Mouse (Mus musculus) liver, embryonic 15.5 days (tissue): ENCODE results near the gene Cacng5. TPM values are rescaled to one million over a fixed set of nuclear protein-coding genes. Genes with fewer than 3 reads are reported as not detected.

ENCODE experiments used
- ATAC-seq: fragments of 200-750 bp; cut with Nextera tagmentation; 2 replicates; pipeline ENCODE4 v1.8.0; 2017; ENCODE audit warnings: moderate number of reproducible peaks, mild to moderate bottlenecking, moderate library complexity; ENCODE audit not compliant: insufficient read depth
- H3K27ac ChIP-seq: fragments of 300-500 bp; sonication (generic); replicated peaks from 2 replicates; pipeline ENCODE4 v1.5.1; 2015; ENCODE audit warnings: mild to moderate bottlenecking, inconsistent platforms
- H3K27me3 ChIP-seq: fragments of 300-500 bp; sonication (generic); 2 replicates; pipeline ENCODE4 v1.6.1; 2015; ENCODE audit warnings: mild to moderate bottlenecking, inconsistent platforms
- H3K36me3 ChIP-seq: fragments of 300-500 bp; sonication (generic); replicated peaks from 2 replicates; pipeline ENCODE4 v1.6.1; 2015; ENCODE audit warnings: moderate library complexity, mild to moderate bottlenecking, inconsistent platforms
- H3K4me1 ChIP-seq: fragments of 300-500 bp; sonication (generic); replicated peaks from 2 replicates; pipeline ENCODE4 v1.6.1; 2015; ENCODE audit warnings: inconsistent platforms
- H3K4me2 ChIP-seq: fragments of 300-500 bp; sonication (generic); 2 replicates; pipeline ENCODE4 v1.6.1; 2015; ENCODE audit warnings: moderate library complexity, mild to moderate bottlenecking, inconsistent platforms
- H3K4me3 ChIP-seq: fragments of 300-500 bp; sonication (generic); replicated peaks from 2 replicates; pipeline ENCODE4 v1.5.1; 2015; ENCODE audit warnings: mild to moderate bottlenecking, inconsistent platforms
- H3K9ac ChIP-seq: fragments of 300-500 bp; sonication (generic); 2 replicates; pipeline ENCODE4 v1.6.1; 2015; ENCODE audit warnings: moderate library complexity, mild to moderate bottlenecking, inconsistent platforms
- H3K9me3 ChIP-seq: fragments of 300-500 bp; sonication (generic); replicated peaks from 2 replicates; pipeline ENCODE4 v1.6.1; 2016; ENCODE audit warnings: inconsistent platforms
- WGBS: fragments of 180-500 bp; shearing (Covaris S2); methylation state at CpG from one replicate; pipeline ENCODE4 v1.1.7; 2015; ENCODE audit warnings: mixed read lengths; ENCODE audit not compliant: insufficient replicate concordance; 5-methylcytosine and 5-hydroxymethylcytosine counted together
- polyA plus RNA-seq: library from polyadenylated mRNA; unstranded; fragments of >200 nt; fragmentation: Nextera tagmentation; extraction: Ambion mirVana; gene quantifications from 2 replicates; pipeline ENCODE4 v1.2.1, GENCODE M21; 2015

The Cacng5 gene
- polyA plus RNA-seq, 1 experiment from 2014 or later = 0.03 TPM

DNA sequence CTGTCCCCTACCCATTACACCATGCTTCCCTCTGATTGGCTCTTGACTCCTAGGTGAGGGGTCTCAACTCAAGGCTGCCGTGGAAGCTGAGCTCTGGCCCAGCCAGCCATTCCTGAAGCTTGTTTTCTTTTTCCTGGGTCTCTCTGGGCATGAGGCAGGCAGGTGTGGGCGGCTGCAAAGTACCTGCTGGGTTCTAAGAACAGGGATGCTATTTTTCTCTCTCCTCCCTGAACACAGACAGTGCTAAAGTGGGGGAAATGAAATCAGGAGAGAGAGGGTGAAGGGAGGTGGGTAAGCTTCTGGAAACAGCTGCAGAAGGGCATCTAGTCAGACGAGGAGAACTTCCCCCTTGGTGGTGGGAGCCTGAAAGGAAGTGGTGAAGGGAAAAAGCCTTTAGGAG, 14.9 kb upstream of the Cacng5 start:
- Histone ChIP-seq H3K4me1 (no peaks in the 10 kb centered on the region), H3K9me3 (no peaks in the 10 kb centered on the region), H3K27me3 (no peaks in the 10 kb centered on the region), H3K4me3 (no peak overlapping the region), H3K36me3 (no peaks in the 10 kb centered on the region), H3K27ac (no peak overlapping the region), H3K4me2 (no peak overlapping the region), H3K9ac (no peak overlapping the region)
- 23% methylated on average over 3 of the region's 3 CpGs for WGBS
- ATAC-seq = no peak

GRCm38 (mm10) chr11:107919852-107920508, 5.1 kb upstream of the Cacng5 start:
- no peak overlapping the region for H3K27ac ChIP-seq
- no peak overlapping the region for H3K9ac ChIP-seq
- no peak for ATAC-seq
- no peak overlapping the region for H3K4me3 ChIP-seq
- WGBS = 37% methylated on average over 16 of the region's 16 CpGs
- no peaks in the 10 kb centered on the region for H3K4me1 ChIP-seq
- H3K27me3 ChIP-seq = peaks cover 16% of the 10 kb centered on the region
- H3K36me3 ChIP-seq = no peaks in the 10 kb centered on the region
- H3K9me3 ChIP-seq = no peaks in the 10 kb centered on the region
- H3K4me2 ChIP-seq = no peak overlapping the region

DNA sequence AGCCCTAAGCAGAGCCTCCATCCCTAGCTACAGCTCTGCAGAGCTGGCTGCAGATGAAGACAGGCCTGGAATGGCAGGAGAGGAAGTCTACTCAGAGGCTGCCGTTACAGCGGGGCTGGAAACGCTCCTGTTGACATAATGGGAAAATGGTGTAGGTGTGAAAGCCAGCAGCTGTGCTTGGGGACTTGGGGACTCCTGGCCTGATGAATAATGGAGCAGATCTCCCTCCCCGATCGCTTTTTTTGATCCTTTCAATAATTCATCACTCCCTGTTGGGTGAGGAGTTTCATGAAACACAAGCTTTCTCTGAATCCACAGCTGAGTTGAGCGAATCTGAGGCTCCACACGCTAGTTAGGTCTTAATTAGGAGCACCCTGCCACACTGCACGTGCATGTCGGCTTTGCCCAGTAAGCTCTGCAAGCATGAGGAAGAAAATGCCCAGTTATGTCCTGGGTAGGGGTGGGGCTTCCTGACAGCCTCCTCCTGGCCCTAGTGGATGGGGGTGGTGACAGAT, 2.9 kb upstream of the Cacng5 start:
- Histone ChIP-seq H3K27me3 (peaks cover 30% of the 10 kb centered on the region), H3K9me3 (no peaks in the 10 kb centered on the region), H3K4me2 (no peak overlapping the region), H3K4me1 (no peaks in the 10 kb centered on the region), H3K9ac (no peak overlapping the region), H3K4me3 (no peak overlapping the region), H3K27ac (no peak overlapping the region), H3K36me3 (no peaks in the 10 kb centered on the region)
- ATAC-seq = no peak
- 54% methylated on average over 9 of the region's 9 CpGs for WGBS

DNA sequence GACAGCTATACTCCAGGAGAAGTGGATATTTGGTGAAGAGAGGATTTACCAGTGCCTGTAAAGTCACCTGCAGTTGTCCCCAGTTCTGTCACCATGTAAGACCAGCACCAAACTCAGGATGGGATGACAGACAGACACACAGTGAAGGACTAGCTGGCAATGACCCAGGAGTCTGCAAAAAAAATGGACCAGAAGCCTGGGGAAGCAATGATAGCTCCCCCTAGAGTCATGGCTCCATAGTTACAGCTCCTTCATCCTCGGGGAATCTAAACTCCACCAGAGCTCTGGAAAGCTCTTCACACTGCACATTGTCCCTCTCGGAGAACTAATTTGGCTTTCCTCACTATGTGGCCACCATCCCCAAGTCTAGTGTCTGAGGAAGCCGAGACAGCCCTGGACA, 1.5 kb downstream of the Cacng5 start:
- 37% methylated on average over 3 of the region's 3 CpGs for WGBS
- H3K9ac ChIP-seq = no peak overlapping the region
- no peak overlapping the region for H3K27ac ChIP-seq
- no peaks in the 10 kb centered on the region for H3K9me3 ChIP-seq
- H3K36me3 ChIP-seq = no peaks in the 10 kb centered on the region
- no peak for ATAC-seq
- H3K4me2 ChIP-seq = no peak overlapping the region
- H3K4me3 ChIP-seq = no peak overlapping the region
- H3K4me1 ChIP-seq = no peaks in the 10 kb centered on the region
- peaks cover 30% of the 10 kb centered on the region for H3K27me3 ChIP-seq

- no peak overlapping the region for H3K4me3 ChIP-seq
- H3K4me2 ChIP-seq = no peak overlapping the region
- H3K9me3 ChIP-seq = no peaks in the 10 kb centered on the region
- WGBS = 60% methylated on average over 9 of the region's 9 CpGs
- H3K27me3 ChIP-seq = no peaks in the 10 kb centered on the region
- no peak overlapping the region for H3K9ac ChIP-seq
- no peaks in the 10 kb centered on the region for H3K4me1 ChIP-seq
- no peak overlapping the region for H3K27ac ChIP-seq
- no peaks in the 10 kb centered on the region for H3K36me3 ChIP-seq
- no peak for ATAC-seq
Measured at GRCm38 (mm10) chr11:107905364-107905763, 9.5 kb downstream of the Cacng5 start.

DNA sequence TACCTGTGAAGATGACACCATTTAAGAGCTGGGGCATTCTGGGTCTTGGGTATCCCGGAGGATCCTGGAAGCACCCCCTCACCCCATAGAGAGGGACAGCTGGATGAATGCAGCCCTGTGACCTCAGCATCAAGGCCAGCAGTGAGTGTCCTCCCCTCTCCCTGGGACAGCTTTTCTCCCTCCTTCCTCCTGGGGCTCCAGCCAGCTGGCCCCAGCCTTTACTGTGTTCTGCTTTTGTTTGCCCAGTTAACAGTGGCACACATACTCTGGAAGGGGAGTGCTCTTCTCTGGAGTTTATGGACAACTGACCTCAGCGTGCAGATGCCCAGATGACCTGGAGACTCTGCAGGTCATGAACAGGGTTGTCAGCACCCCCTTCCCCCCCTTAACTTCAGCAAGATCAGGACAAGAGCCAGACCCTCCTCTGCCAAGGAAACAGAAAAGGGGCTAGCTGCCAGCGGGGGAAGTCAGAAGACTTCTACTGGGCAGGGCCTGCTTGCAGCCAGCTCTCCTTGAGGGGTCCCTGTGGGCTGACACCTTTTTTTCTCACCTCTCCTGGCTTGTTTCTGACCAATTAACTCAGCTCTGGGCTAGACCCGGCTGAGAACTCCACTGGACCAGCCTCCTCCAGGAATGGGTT, 10.8 kb downstream of the Cacng5 start:
- H3K27me3 ChIP-seq = no peaks in the 10 kb centered on the region
- H3K4me3 ChIP-seq = no peak overlapping the region
- no peaks in the 10 kb centered on the region for H3K9me3 ChIP-seq
- WGBS = 30% methylated on average over 4 of the region's 4 CpGs
- no peak overlapping the region for H3K4me2 ChIP-seq
- H3K4me1 ChIP-seq = no peaks in the 10 kb centered on the region
- no peak for ATAC-seq
- H3K27ac ChIP-seq = no peak overlapping the region
- H3K36me3 ChIP-seq = no peaks in the 10 kb centered on the region
- no peak overlapping the region for H3K9ac ChIP-seq

- Histone ChIP-seq H3K4me3 (no peak overlapping the region), H3K9me3 (no peaks in the 10 kb centered on the region), H3K4me2 (no peak overlapping the region), H3K9ac (no peak overlapping the region), H3K4me1 (no peaks in the 10 kb centered on the region), H3K27ac (no peak overlapping the region), H3K36me3 (no peaks in the 10 kb centered on the region), H3K27me3 (no peaks in the 10 kb centered on the region)
- ATAC-seq = no peak
- WGBS = 30% methylated on average over 4 of the region's 4 CpGs
Measured at GRCm38 (mm10) chr11:107900470-107900869, 14.4 kb downstream of the Cacng5 start.

DNA sequence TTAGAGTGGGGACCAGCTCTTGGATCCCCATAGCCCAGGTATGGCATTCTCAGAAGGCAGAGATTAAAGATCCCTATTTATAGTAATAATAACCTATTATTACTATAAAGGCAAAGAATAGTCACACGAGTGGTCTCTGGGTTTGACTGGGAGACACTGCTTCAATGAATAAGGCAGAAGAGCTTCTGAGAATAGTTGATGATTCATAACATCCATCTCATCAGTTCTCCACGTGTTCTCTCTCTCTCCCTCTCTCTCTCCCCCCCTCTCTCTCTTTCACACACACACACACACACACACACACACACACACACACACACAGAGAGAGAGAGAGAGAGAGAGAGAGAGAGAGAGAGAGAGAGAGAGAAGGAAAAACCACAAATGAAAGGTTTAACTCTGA, 16.2 kb downstream of the Cacng5 start:
- Histone ChIP-seq H3K36me3 (no peaks in the 10 kb centered on the region), H3K9ac (no peak overlapping the region), H3K27ac (no peak overlapping the region), H3K4me1 (no peaks in the 10 kb centered on the region), H3K4me2 (no peak overlapping the region), H3K9me3 (no peaks in the 10 kb centered on the region), H3K27me3 (no peaks in the 10 kb centered on the region), H3K4me3 (no peak overlapping the region)
- WGBS = 29% methylated on average over 2 of the region's 2 CpGs
- ATAC-seq = no peak

DNA sequence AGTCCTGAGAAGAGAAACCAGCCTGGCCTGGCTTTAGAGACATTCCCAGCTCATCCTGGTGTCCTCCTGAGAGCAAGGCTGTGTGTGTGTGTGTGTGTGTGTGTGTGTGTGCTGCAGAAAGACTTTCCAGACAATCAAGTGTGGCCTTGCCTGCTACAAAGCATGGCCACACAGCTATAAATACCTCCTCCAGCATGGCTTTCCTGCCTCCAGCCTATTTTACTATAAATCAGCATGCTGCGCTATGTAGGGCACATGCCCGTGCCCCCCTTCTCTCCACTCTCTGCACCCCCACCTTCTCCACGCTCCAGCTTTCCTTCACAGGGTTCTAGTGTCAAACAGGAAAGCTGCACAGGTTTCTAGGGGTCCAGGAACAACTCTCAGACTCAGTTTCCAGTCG, 19.2 kb downstream of the Cacng5 start:
- Histone ChIP-seq H3K4me1 (no peaks in the 10 kb centered on the region), H3K9ac (no peak overlapping the region), H3K4me3 (no peak overlapping the region), H3K4me2 (no peak overlapping the region), H3K27me3 (no peaks in the 10 kb centered on the region), H3K27ac (no peak overlapping the region), H3K36me3 (no peaks in the 10 kb centered on the region), H3K9me3 (no peaks in the 10 kb centered on the region)
- 50% methylated on average over 4 of the region's 4 CpGs for WGBS
- ATAC-seq = no peak

DNA sequence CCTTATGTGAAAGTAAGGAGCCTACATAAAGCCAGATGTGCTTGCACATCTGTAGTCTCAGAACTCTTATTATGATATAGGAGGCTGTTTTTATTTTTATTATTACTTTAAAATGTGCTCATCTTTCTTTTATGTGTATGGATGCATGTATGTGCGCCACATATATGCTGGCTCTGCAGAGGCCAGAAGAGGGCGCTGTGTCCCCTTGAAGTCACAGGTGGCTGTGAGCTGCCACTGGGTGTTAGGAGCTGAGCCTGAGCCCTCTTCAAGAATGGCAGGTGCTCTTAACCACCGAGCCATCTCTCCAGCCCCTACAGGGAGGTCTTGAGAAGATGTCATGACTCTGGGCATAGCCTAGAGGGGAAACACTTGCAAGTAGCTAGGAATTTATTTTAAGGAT, 23.5 kb downstream of the Cacng5 start:
- ATAC-seq = no peak
- Histone ChIP-seq H3K27me3 (no peaks in the 10 kb centered on the region), H3K4me1 (no peaks in the 10 kb centered on the region), H3K4me3 (no peak overlapping the region), H3K4me2 (no peak overlapping the region), H3K36me3 (no peaks in the 10 kb centered on the region), H3K27ac (no peak overlapping the region), H3K9ac (no peak overlapping the region), H3K9me3 (no peaks in the 10 kb centered on the region)
- WGBS = 71% methylated on average over 3 of the region's 3 CpGs

DNA sequence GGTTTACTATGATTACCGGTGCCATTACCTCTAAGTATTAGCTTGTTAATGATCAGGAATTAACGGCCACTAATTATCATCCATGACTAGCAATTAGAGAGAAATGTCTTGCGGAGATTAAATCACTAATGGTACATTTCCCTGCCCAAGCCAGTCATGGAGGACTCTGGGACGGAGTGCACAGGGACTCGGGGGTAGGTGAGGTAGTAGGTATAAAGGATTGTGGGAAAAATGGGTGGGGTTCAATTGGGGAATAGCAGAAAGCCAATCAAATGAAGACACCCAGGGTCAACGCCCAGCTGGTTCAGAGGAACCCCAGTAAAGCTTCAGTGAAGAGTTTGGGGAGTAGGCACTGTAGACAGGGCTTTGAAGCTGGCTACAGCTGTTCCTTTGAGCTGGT, 27.5 kb downstream of the Cacng5 start:
- WGBS = 73% methylated on average over 6 of the region's 6 CpGs

GRCm38 (mm10) chr11:107876840-107877239, 38.0 kb downstream of the Cacng5 start:
- Histone ChIP-seq H3K36me3 (no peaks in the 10 kb centered on the region), H3K4me3 (no peak overlapping the region), H3K4me1 (no peaks in the 10 kb centered on the region), H3K4me2 (no peak overlapping the region), H3K9me3 (no peaks in the 10 kb centered on the region), H3K9ac (no peak overlapping the region), H3K27me3 (no peaks in the 10 kb centered on the region), H3K27ac (no peak overlapping the region)
- 55% methylated on average over 5 of the region's 5 CpGs for WGBS
- ATAC-seq = no peak

More for the DNA sequence above, 27.5 kb downstream of the Cacng5 start:
- no peak overlapping the region for H3K9ac ChIP-seq
- no peaks in the 10 kb centered on the region for H3K9me3 ChIP-seq
- no peaks in the 10 kb centered on the region for H3K27me3 ChIP-seq
- H3K4me2 ChIP-seq = no peak overlapping the region
- no peak overlapping the region for H3K27ac ChIP-seq
- H3K36me3 ChIP-seq = no peaks in the 10 kb centered on the region
- H3K4me1 ChIP-seq = no peaks in the 10 kb centered on the region
- no peak overlapping the region for H3K4me3 ChIP-seq
- no peak for ATAC-seq
